Mouse (Mus musculus) heart, adult 2 months (tissue): Measurements from ENCODE around the gene Fndc3b.

Source experiments
- CTCF ChIP-seq: fragments of 200-600 bp; IDR thresholded peaks from 2 replicates; pipeline ENCODE4 v1.8.1; 2022; ENCODE audit warnings: antibody characterized with exemption, mild to moderate bottlenecking, moderate library complexity
- EP300 ChIP-seq: fragments of 200-500 bp; IDR thresholded peaks from 2 replicates; pipeline ENCODE4 v1.6.1; 2011; ENCODE audit warnings: low read depth, low read length, control low read depth; ENCODE audit not compliant: insufficient read depth

GRCm38 (mm10) chr3:27511765-27512164, 199.3 kb downstream of the Fndc3b start:
- TF ChIP-seq CTCF = no peak
- no peak for TF ChIP-seq EP300
